8 mouse cellular contexts compared by ENCODE assay signal in genomic region chr11:113565006-113565995, GRCm38 (mm10). TPM values are rescaled to one million over a fixed set of nuclear protein-coding genes. Genes with fewer than 3 reads are reported as not detected.
DNase-seq lines count a peak whose midpoint lies in the region; ATAC-seq and TF ChIP-seq lines count a peak whose summit lies in the region.

No protein-coding gene starts in this region.

- H3K9me3 ChIP-seq in hindbrain, embryonic 14.5 days (ENCODE audit: control insufficient read depth, low read length) = no peaks in the 10 kb centered on the region

- CTCF ChIA-PET in Patski (lab: Charles Lee) = interaction anchor here (1.1 to 1.6 kb wide), 2 partner anchors 10 to 14 kb away, joined by 3 read pairs; no protein-coding TSS in a partner anchor

- peaks cover 11% of the 10 kb centered on the region for H3K4me1 ChIP-seq in hindbrain, embryonic 14.5 days (replicated peaks; ENCODE audit: control insufficient read depth, insufficient read depth, low read length)

- peak overlapping the region; percentile 73 for H3K9ac ChIP-seq in hindbrain, embryonic 14.5 days

- no peak overlapping the region for H3K27ac ChIP-seq in hindbrain, embryonic 14.5 days

- no peak for TF ChIP-seq CTCF in Patski (IDR thresholded peaks at IDR 0.05)

- WGBS in hindbrain, embryonic 14.5 days = 5% methylated on average over 34 of the region's 34 CpGs

- peak; percentile 96 for ATAC-seq in Patski
- ATAC-seq in hindbrain, embryonic 14.5 days (ENCODE audit: low FRiP score) = peak; percentile 85

- POLR2A ChIA-PET in Patski (lab: Charles Lee) = no interaction called here

- in situ Hi-C loops in Patski (cut with MboI; ENCODE audit: low pct_unique_long_range_greater_than_20kb) = no loop called here

- H3K4me3 ChIP-seq in hindbrain, embryonic 14.5 days (replicated peaks; ENCODE audit: low read length) = peak overlapping the region; percentile 50

- H3K36me3 ChIP-seq in hindbrain, embryonic 14.5 days (replicated peaks; ENCODE audit: control insufficient read depth, insufficient read depth) = no peaks in the 10 kb centered on the region

- peak; percentile 31 for DNase-seq in Patski (ENCODE audit: low read depth, low spot score)
- peak; percentile 91 for DNase-seq in cerebellum, postnatal 10 days
- peak; percentile 28 to 55 for DNase-seq in frontal cortex, postnatal 25 days (ENCODE audit: low spot score in 2 of 2)
- peak; percentile 87 for DNase-seq in hindbrain, embryonic 14.5 days (ENCODE audit: low spot score)
- DNase-seq in layer of hippocampus, postnatal 25 days (ENCODE audit: extremely low spot score in 1 of 2, low spot score in 1 of 2) = peak; percentile 62 to 67
- peak; percentile 83 for DNase-seq in lung, postnatal 25 days (ENCODE audit: low spot score)
- DNase-seq in retina, adult 2 months (ENCODE audit: low read depth, low spot score) = peak; percentile 64
- DNase-seq in thymus, postnatal 25 days = peak; percentile 87

- no peaks in the 10 kb centered on the region for H3K27me3 ChIP-seq in Patski
- H3K27me3 ChIP-seq in hindbrain, embryonic 14.5 days (ENCODE audit: control insufficient read depth, insufficient read depth, low read length) = no peaks in the 10 kb centered on the region

- H3K4me2 ChIP-seq in hindbrain, embryonic 14.5 days (replicated peaks) = peak overlapping the region; percentile 98

RNA-seq across cellular contexts. Expression of gene Sstr2, which starts 53.8 kb away (rescaled TPM):
- 2.1 TPM for polyA plus RNA-seq in Patski (2021)
- 19.4 and 23.9 TPM in 2 replicates for polyA plus RNA-seq in hindbrain, embryonic 14.5 days (2014; fragmentation: Nextera tagmentation; extraction: Ambion mirVana)
- 10 to 100 TPM; 25.6 to 27.3 TPM for total RNA-seq in layer of hippocampus, postnatal 25 days (2021)

Comparison
In these comparisons a context has a peak if more than half of its experiments do, and no peak if none do; other contexts are left out.
1. DNase-seq: peak in every context shown above with its lines; median percentile 91 in cerebellum, postnatal 10 days; 87 in hindbrain, embryonic 14.5 days; 87 in thymus, postnatal 25 days; 83 in lung, postnatal 25 days; 64 in layer of hippocampus, postnatal 25 days; 64 in retina, adult 2 months; 42 in frontal cortex, postnatal 25 days; 31 in Patski.